Mouse (Mus musculus) midbrain, embryonic 12.5 days (tissue): ENCODE data around the gene Fam198b. TPM values are rescaled to one million over a fixed set of nuclear protein-coding genes. Genes with fewer than 3 reads are reported as not detected.
A peak's percentile ranks its signal among the peaks of the same experiment; 100 is the strongest.

Experiments
- ATAC-seq: fragments of 200-750 bp; cut with Nextera tagmentation; 2 replicates; pipeline ENCODE4 v1.8.0; 2017; ENCODE audit warnings: low read depth, moderate TSS enrichment, moderate library complexity; ENCODE audit not compliant: low FRiP score
- H3K27ac ChIP-seq: fragments of 300-500 bp; sonication (generic); replicated peaks from 2 replicates; pipeline ENCODE4 v1.5.1; 2016; ENCODE audit warnings: mild to moderate bottlenecking
- H3K27me3 ChIP-seq: fragments of 300-500 bp; sonication (generic); 2 replicates; pipeline ENCODE4 v1.6.1; 2016; ENCODE audit warnings: mild to moderate bottlenecking
- H3K36me3 ChIP-seq: fragments of 300-500 bp; sonication (generic); 2 replicates; pipeline ENCODE4 v1.6.1; 2016
- H3K4me1 ChIP-seq: fragments of 300-500 bp; sonication (generic); 2 replicates; pipeline ENCODE4 v1.6.1; 2016
- H3K4me2 ChIP-seq: fragments of 300-500 bp; sonication (generic); replicated peaks from 2 replicates; pipeline ENCODE4 v1.6.1; 2016; ENCODE audit warnings: mild to moderate bottlenecking, moderate library complexity
- H3K4me3 ChIP-seq: fragments of 300-500 bp; sonication (generic); 2 replicates; pipeline ENCODE4 v1.5.1; 2016; ENCODE audit warnings: mild to moderate bottlenecking
- H3K9ac ChIP-seq: fragments of 300-500 bp; sonication (generic); replicated peaks from 2 replicates; pipeline ENCODE4 v1.6.1; 2016; ENCODE audit warnings: mild to moderate bottlenecking, moderate library complexity
- H3K9me3 ChIP-seq: fragments of 300-500 bp; sonication (generic); 2 replicates; pipeline ENCODE4 v1.6.1; 2016; ENCODE audit warnings: mild to moderate bottlenecking
- WGBS: fragments of 180-500 bp; shearing (Covaris S2); methylation state at CpG from one replicate; pipeline ENCODE4 v1.1.7; 2016; 5-methylcytosine and 5-hydroxymethylcytosine counted together
- polyA plus RNA-seq: library from polyadenylated mRNA; unstranded; fragments of >200 nt; fragmentation: Nextera tagmentation; extraction: Ambion mirVana; gene quantifications from 2 replicates; pipeline ENCODE4 v1.2.1, GENCODE M21; 2016

Gene Fam198b
- polyA plus RNA-seq, 1 experiment from 2014 or later: 2.8 TPM

DNA sequence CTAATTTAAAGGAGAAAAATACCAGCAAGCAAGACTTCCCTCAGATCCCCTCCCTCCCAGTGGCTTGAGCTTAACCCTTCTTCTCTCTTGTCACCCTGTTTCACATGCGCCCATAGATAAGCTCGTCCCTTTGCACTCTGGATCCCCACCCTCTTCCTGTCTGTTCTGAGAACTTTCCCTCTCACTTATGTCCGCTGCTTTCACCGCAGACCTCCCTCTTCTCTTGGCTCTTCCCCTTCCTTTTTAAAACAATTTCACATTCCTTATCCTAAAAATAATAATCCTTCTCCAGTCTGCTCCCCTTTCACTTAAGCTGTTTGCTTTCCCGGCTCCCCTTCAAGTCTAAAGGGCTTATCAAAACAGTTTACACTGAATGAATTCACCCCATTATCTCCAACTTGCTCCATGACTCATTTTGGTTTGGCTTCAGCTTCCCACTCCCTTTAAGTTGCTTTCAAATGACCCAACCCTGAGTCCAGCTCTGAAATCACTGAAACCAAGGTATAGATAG is 109.8 kb downstream of the Fam198b start:
- H3K27ac ChIP-seq: no peak overlapping the region
- no peaks in the 10 kb centered on the region for H3K36me3 ChIP-seq
- no peak overlapping the region for H3K9ac ChIP-seq
- no peaks in the 10 kb centered on the region for H3K4me1 ChIP-seq
- no peak overlapping the region for H3K4me3 ChIP-seq
- no peak overlapping the region for H3K4me2 ChIP-seq
- ATAC-seq: no peak
- no peaks in the 10 kb centered on the region for H3K27me3 ChIP-seq
- WGBS: 77% methylated on average over 5 of the region's 5 CpGs
- no peaks in the 10 kb centered on the region for H3K9me3 ChIP-seq

- H3K9ac ChIP-seq: no peak overlapping the region
- no peak overlapping the region for H3K4me3 ChIP-seq
- H3K4me2 ChIP-seq: no peak overlapping the region
- no peaks in the 10 kb centered on the region for H3K27me3 ChIP-seq
- H3K4me1 ChIP-seq: no peaks in the 10 kb centered on the region
- H3K27ac ChIP-seq: no peak overlapping the region
- peak; percentile 75 for ATAC-seq
- H3K9me3 ChIP-seq: no peaks in the 10 kb centered on the region
- 80% methylated on average over 6 of the region's 6 CpGs for WGBS
- no peaks in the 10 kb centered on the region for H3K36me3 ChIP-seq
Observed at GRCm38 (mm10) chr3:79995726-79996125, 111.4 kb downstream of the Fam198b start.

Other genes with a start within 250 kb of the Fam198b start
- gene Rxfp1, start 146.7 kb upstream of the Fam198b start, polyA plus RNA-seq: 0.05 TPM in 1 of 2 replicates, not detected in the other
- 1.9 and 2.7 TPM in 2 replicates for gene Tmem144, start 31.8 kb upstream of the Fam198b start, polyA plus RNA-seq